Mouse (Mus musculus) cortical plate, adult 2 months (tissue): Measurements from ENCODE around the gene Slc1a4.

Experiments used
- CTCF ChIP-seq: fragments of 200-500 bp; IDR thresholded peaks from 2 replicates; pipeline ENCODE4 v1.5.1; 2011; ENCODE audit warnings: mild to moderate bottlenecking, control low read depth, low read length; ENCODE audit not compliant: insufficient read depth; ENCODE audit errors: extremely low read depth
- POLR2A ChIP-seq: fragments of 200-500 bp; IDR thresholded peaks from 2 replicates; pipeline ENCODE4 v1.6.1; 2011; ENCODE audit warnings: mild to moderate bottlenecking, low read length, control low read depth; ENCODE audit not compliant: insufficient read depth; ENCODE audit errors: extremely low read depth

- no peak for TF ChIP-seq CTCF
- TF ChIP-seq POLR2A: no peak
Observed at GRCm38 (mm10) chr11:20343952-20344351, 11.4 kb upstream of the Slc1a4 start.
